Mouse (Mus musculus): Measurements from ENCODE around the gene 6330409D20Rik.
A peak's percentile ranks its signal among the peaks of the same experiment; 100 is the strongest.

The 6330409D20Rik gene

GRCm38 (mm10) chr2:32740916-32741272 lies at the start of gene 6330409D20Rik:
Gene 6330409D20Rik, minus strand, starts transcription at chr2:32741016.
- no peak for DNase-seq (ENCODE audit: low spot score in 2 of 2)

GRCm38 (mm10) chr2:32788581-32788980 lies 47.8 kb upstream of the 6330409D20Rik start:
- DNase-seq (ENCODE audit: low spot score in 2 of 2): no peak

- no peak for DNase-seq (ENCODE audit: low spot score in 2 of 2)
These were observed 46.4 kb upstream of the 6330409D20Rik start for GRCm38 (mm10) chr2:32787176-32787575.

- no peak for DNase-seq (ENCODE audit: low spot score in 2 of 2)
These were observed 43.3 kb upstream of the 6330409D20Rik start, which contains the start of gene Cfap157 for GRCm38 (mm10) chr2:32784048-32784681. Gene Cfap157, minus strand, starts transcription at chr2:32784428.

GRCm38 (mm10) chr2:32781710-32782109 lies 40.9 kb upstream of the 6330409D20Rik start:
- DNase-seq (ENCODE audit: low spot score in 2 of 2): no peak

GRCm38 (mm10) chr2:32779714-32780113 lies 38.9 kb upstream of the 6330409D20Rik start:
- no peak for DNase-seq (ENCODE audit: low spot score in 2 of 2)

- peak; percentile 66 to 74 for DNase-seq (ENCODE audit: low spot score in 2 of 2)
These were observed 38.3 kb upstream of the 6330409D20Rik start for GRCm38 (mm10) chr2:32779131-32779530.

- DNase-seq (ENCODE audit: low spot score in 2 of 2): no peak
These were observed 37.3 kb upstream of the 6330409D20Rik start for GRCm38 (mm10) chr2:32778081-32778480.

- no peak for DNase-seq (ENCODE audit: low spot score in 2 of 2)
These were observed 35.4 kb upstream of the 6330409D20Rik start for GRCm38 (mm10) chr2:32776192-32776591.

- peak; percentile 96 to 98 for DNase-seq (ENCODE audit: low spot score in 2 of 2)
These were observed 34.7 kb upstream of the 6330409D20Rik start, which contains the start of the genes Ttc16 and Ptrh1 for GRCm38 (mm10) chr2:32775359-32776074. Gene Ttc16, minus strand, starts transcription at chr2:32775633. Gene Ptrh1, plus strand, starts transcription at chr2:32775786.

GRCm38 (mm10) chr2:32772626-32773279 lies 31.9 kb upstream of the 6330409D20Rik start:
- no peak for DNase-seq (ENCODE audit: low spot score in 2 of 2)

- no peak for DNase-seq (ENCODE audit: low spot score in 2 of 2)
These were observed 31.1 kb upstream of the 6330409D20Rik start for GRCm38 (mm10) chr2:32771886-32772285.

GRCm38 (mm10) chr2:32769327-32770085 lies 28.7 kb upstream of the 6330409D20Rik start:
- DNase-seq (ENCODE audit: low spot score in 2 of 2): no peak

GRCm38 (mm10) chr2:32768661-32769285 lies 28.0 kb upstream of the 6330409D20Rik start:
- DNase-seq (ENCODE audit: low spot score in 2 of 2): no peak

GRCm38 (mm10) chr2:32767241-32767640 lies 26.4 kb upstream of the 6330409D20Rik start:
- no peak for DNase-seq (ENCODE audit: low spot score in 2 of 2)

- DNase-seq (ENCODE audit: low spot score in 2 of 2): no peak
These were observed 22.5 kb upstream of the 6330409D20Rik start for GRCm38 (mm10) chr2:32763353-32763752.

- DNase-seq (ENCODE audit: low spot score in 2 of 2): no peak
These were observed 21.0 kb upstream of the 6330409D20Rik start for GRCm38 (mm10) chr2:32761859-32762258.

GRCm38 (mm10) chr2:32761361-32761760 lies 20.5 kb upstream of the 6330409D20Rik start:
- DNase-seq (ENCODE audit: low spot score in 2 of 2): no peak

- DNase-seq (ENCODE audit: low spot score in 2 of 2): no peak
These were observed 18.2 kb upstream of the 6330409D20Rik start for GRCm38 (mm10) chr2:32759001-32759400.

- DNase-seq (ENCODE audit: low spot score in 2 of 2): no peak
These were observed 17.7 kb upstream of the 6330409D20Rik start for GRCm38 (mm10) chr2:32758503-32758902.

All from urinary bladder, postnatal 4 days (tissue).